Mouse (Mus musculus) T-helper 17 cell (primary cell): ENCODE results near the gene Cdh1.
"Not testable (repeated sequence)": the region's sequence is repeated elsewhere in the genome, so short reads cannot be mapped to it uniquely, and the experiment has no call there.

Experiments used
- in situ Hi-C, 2 experiments: fragments of 300-600 bp; cut with MboI, MseI; formaldehyde crosslinking; loops; 1 replicate in 1 of 2; 2 replicates in 1 of 2; pipeline ENCODE4 v1.15.1; 2025; ENCODE audit warnings: high pct_unique_total_duplicates in 2 of 2

Cdh1 gene

DNA sequence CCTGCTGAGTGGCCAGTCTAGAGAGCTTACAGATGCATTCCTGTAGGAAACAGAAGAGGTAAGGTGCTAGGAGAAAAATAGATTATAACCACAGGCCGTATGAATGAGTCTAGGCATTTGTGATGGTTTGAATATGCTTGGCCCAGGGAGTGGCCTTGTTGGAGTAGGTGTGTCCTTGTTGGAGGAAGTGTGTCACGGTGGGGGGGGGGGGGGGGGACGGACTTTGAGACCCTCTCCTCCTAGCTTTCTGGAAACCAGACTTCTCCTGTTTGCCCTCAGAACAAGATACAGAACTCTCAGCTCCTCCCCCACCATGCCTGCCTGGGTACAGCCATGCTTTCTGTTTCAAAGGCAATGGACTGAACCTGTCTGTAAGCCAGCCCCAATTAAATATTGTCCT, 10.7 kb upstream of the Cdh1 start:
- in situ Hi-C loops, result no loop called here

DNA sequence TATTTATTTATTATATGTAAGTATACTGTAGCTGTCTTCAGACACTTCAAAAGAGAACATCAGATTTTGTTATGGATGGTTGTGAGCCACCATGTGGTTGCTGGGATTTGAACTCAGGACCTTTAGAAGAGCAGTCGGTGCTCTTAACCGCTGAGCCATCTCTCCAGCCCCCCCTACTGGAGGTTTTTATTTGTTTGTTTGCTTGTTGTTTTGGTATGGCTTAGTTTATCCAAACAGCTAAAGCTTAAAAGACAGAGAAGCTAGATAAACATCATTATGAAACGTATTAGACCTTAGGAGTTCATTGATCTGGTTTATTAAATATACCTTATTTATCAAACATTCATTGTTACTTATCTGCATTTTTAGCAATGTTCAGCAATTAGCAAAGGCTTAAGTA, 7.5 kb upstream of the Cdh1 start:
- in situ Hi-C loops, result not testable (repeated sequence)

DNA sequence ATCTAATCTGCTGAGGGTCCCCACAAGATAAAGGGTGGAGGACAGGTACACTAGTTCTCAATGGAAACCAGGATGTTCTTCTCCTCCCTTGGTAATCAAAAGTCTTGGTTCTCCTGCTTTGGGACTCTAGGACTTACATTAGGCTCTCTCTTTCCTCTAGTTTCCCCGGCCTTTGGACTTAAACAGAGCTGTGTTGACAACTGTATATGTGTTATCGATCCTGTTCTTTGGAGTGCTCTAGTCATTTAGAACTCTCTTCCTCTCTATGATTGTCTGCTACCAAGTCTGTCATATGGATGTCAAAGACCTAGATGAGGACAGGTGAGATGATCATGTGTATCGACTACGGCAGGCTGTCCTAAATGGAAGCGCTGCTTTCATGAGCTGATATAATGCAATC, 6.1 kb upstream of the Cdh1 start:
- in situ Hi-C loops, result no loop called here

DNA sequence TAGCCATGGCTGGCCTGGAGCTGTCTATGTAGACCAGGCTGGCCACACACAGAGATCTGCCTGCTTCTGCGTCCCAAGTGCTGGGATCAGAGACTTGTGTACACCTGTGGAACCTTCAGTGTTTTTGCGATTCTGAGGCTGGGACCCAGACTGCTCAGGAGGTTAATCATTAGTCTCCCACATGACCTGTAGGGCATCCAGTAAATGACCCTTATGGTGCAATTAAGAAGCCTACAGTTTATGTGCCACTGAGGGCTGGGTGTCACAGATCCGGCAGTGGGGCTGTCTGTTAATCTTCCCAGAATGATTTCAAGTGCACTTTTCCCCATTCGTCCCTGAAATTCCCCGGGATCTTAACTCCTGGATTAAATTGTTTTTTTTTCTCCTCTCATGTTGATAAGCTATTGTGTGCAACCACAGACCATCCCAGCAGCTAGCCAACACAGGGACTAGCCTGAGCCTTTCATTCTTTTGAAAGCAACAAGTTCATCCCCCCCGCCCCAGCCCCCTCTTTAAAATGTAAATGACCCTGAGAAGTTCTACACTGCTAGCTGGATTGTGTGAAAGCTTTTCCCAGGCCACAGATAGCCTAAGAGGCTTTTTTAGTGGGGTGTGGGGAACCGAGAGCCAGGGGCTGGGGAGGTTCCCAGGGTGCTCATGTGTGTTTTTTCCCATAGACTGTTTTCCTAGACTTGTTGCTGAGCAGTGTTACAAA, 3.7 kb upstream of the Cdh1 start:
- in situ Hi-C loops, result no loop called here

DNA sequence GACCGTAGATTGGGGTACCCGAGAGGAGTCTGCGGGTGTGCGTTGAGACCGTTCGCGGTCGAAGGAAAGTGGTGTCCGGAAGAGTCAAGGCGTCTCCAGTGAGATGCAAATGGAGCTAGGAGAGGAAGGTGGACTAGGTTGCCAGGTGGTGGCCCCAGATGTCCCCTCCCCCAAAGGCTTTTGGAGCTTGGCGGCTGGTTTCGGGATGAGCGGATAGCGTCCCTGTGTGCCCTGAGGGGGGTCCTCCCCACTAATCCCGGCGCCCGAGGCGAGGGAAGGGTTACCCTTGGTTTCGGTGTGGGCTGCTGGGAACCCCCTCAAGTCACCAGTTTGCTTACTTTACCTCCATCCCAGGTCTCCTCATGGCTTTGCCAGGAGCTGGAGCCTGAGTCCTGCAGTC, 782 bp downstream of the Cdh1 start:
- in situ Hi-C loops, result no loop called here

DNA sequence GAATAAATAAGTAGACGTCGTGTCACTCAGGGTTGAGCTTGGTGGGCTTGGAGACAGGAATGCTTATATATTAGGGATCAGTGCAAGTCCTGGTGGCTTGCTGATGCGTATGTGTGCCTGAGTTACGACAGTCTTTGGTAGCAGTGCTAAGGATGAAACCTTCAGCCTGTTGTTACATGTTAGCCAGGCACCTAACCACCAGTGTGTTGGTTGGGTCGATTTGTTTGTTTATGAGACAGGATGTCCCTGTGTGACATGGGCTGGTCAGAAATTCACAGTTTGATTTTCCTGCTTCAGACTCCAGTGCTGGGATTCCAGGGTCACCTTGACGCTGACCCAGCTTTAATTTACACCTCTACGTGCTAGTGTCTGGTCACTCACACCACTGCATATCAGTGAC, 2.5 kb downstream of the Cdh1 start:
- in situ Hi-C loops, result no loop called here

DNA sequence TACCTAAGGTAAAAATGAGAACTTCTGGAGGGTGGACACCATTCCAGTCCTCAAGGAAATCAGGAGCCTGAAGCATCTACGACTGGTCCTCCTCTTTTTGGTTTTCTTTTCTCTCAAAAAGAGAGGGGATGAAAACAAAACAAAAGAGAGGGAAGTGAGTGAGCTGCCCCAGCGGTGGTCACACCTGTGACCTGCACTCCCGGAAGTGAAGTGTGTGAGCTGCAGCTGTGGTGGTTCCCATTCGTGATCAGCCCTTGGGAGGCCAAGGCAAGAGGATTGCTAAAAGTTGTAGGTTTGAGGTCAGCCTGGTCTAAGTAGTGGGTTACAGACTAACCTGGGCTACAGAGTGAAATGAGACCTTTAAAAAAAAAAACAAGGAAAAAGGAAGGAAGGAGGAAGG, 3.0 kb downstream of the Cdh1 start:
- in situ Hi-C loops, result no loop called here

DNA sequence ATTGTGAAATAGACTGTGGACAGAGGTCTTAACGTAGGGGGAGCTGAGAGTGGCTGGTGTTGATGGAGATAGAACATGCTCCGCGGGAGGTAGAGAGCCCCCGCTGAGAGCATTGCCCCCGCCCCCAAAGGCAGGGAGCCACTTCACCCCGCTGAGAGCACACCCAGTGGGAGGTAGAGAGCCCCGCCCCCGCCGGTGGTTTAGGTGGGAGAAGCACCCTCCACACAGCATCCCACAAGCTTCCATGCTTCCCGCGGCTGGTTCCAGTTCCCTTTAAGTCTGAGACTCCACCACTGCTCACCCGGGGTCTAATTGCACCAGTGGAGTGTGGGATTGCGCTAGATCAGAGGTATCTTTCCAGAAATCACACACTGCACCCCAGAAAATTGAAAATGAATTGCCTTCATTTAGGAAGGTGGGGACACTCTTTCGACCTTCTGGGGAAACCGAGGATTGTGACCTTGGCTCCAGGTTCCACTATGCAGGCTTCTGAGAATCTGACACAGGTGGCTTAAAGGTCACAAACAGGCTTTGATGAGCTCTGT, 3.5 kb downstream of the Cdh1 start:
- in situ Hi-C loops, result no loop called here

DNA sequence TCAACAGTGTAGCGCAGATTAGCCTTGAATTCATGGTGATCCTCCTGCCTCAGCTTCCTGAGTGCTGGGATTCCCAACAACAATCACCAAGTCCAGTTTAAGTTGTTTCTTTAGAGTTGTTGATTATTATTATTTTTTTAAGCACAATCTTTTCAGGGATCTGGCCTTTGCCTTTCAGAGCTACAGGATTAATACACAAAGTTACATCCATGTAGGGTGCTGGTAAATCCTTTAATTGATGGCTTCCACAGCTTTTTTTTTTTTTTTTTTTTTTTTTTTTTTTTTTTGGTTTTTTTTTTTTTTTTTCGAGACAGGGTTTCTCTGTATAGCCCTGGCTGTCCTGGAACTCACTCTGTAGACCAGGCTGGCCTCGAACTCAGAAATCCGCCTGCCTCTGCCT, 4.6 kb downstream of the Cdh1 start:
- in situ Hi-C loops, result not testable (repeated sequence)

DNA sequence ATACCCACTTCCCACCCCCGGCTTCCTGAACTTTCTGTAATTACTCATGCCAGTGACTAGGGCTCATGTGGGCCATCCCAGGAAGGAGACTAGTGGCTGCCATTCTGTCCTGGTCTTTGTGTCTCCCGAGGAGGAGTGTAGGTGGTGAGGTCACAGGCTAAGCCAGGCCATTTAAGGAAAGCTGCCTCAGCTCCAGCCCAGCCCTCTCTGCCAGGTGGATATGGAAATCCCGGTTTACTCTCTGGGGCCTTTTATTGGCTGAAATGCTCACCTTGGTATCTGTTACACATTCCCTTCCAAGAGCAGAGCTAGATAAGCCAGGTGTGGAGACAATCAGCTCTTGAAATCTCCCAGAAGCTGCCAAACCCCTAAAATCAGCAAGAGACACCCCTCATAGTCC, 5.3 kb downstream of the Cdh1 start:
- in situ Hi-C loops, result no loop called here

DNA sequence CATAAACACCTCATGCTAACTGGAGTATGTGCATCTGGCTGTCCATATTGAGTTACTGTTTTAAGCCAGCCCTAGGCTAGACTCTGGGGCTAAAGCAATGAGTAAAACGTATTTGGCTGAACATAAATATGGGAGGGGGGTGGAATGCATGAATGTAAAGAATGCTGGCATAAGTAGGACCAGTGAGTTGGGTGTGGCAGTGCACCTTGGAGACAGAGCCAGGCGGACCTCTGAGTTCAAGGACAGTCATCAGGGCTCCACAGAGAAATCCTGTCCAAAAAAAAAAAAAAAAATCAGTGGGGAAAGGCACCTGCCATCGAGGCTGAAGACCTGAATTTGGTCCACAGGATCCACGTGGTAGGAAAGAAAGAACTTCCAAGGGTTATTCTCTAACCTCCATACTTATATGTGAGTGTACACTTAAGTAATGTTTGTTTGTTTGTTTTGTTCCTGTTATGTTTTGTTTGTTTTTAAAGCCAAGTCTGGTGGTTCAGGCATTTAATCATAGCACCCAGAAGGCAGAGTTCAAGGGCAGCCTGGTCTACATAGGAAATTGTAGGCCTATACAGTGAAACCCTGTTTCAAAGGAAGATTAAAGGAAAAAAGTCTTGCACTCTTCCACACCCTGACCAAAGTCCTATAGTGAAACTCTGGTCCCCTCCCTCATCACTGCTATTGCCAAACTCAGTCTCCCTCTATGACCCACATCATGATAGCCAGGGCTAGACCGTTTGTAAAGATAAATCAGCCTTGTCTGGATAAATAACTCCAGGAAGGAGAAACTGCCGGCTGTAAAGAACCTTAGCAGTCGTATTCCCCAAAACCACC, 6.1 kb downstream of the Cdh1 start:
- in situ Hi-C loops, result no loop called here

DNA sequence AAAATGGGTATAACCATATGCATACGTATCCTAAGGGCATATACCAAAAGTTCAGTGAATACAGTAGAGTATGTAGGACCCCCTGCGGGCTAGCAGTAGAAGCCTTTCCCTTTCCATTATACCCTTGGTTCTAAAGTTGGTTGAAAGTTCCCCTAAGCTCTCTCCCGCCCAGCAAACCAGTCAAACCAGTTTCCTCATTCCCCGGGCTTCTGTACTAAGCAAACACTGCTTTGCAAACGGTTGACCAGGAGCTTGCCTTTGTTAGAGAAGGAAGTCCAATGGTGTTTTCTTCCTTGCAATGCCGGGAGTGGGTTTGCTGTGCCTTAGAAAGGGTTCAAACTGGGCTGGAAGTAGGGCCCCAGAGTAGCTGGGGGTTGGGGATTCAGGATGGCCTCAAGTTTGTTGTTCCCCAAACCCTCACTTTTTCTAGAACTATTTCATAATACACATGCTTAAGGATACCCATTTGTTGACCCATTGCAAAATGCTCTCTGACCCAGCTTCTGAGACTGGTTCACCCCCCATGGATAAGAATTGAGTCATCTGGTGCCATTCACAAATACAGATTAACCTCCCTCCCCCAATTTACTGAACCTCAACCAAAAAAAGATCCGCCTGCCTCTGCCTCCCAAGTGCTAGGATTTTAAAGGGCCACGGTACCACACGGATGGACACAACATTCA, 7.9 kb downstream of the Cdh1 start:
- in situ Hi-C loops, result no loop called here

DNA sequence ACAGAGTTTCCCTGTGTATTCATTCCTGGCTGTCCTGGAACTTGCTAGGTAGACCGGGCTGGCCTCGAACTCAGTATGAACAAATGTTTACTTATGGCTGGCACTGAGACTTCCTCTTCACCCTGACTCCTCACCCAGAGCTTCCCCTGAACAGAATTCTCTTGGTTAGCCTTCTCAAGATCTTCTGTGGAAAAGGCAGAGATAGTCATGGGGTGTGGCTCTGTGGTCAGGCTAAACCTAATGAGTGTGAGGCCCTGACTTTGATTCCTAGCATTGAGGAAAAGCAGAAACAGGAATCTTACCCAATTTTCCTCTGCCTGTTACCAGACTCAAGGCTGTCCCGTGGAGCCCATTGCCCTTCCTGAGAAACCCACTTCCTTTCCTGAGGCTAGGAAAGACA, 8.9 kb downstream of the Cdh1 start:
- in situ Hi-C loops, result no loop called here

DNA sequence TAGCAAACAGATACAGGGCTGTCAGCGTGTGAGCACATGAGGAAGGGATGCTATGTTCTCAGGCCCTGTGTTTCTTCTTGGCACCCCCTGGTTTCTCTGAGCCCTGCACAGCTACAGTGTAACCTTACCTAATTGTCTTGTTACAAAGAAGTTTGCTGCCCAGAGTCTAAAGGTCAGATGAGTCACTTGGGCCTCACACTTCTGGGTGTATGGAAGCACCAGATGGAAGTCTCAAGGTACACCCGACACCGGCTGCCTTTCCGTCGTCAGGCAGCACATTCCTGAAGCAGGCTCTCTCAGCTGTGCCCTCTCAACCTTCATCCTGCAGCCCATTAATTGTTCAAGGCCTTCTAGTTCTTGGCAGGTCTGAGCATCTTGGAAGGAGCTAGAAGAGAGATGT, 11.6 kb downstream of the Cdh1 start:
- in situ Hi-C loops, result no loop called here

DNA sequence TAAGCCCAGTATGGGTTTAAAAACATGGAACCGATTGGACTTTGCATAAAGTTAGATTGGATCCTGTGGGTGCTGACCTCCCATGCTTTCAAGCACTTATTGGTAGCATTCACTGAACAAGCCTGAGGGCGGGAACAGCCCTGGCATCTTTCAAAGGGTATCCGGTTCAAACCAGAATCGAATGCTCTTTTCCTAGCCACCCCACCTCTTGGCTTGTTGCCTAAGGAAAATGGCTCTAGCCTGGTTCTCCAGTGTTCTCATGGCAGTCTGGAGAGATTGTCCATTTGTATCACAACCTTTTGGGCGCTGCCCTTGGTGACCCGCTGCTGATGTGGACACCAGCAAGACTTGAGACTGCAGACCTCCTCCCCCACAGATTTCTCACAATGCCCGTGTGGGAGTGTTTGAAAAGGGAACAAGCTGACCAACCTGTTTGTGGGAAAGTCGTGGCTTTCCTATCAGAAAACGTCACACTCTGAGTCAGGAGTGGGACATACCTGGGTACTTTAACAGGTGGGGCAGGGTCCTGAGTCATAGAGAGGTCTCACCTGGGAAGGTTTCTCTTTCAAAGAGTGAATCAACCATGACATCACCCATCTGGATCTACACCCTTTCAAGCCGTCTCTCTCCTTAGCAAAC, 12.6 kb downstream of the Cdh1 start:
- in situ Hi-C loops, result no loop called here

DNA sequence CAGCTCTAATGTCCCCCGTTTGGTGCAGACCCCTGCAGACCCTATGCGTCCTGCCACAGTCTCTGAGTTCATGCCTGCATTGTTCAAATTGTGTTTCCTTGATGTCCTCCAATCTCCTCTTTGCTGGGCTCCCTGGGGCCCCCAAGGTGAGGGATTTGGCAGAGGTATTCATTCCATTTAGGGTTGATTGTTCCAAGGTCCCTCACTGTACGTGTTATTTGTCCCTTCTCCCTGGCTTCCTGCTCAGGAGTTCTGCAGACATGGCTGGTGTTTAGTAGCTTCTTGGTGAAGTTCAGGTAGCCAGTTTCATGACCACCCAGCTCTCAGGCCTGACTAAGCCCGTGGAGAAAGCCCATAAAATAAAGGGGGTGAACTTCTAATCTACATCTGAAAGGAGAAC, 13.5 kb downstream of the Cdh1 start:
- in situ Hi-C loops, result no loop called here

DNA sequence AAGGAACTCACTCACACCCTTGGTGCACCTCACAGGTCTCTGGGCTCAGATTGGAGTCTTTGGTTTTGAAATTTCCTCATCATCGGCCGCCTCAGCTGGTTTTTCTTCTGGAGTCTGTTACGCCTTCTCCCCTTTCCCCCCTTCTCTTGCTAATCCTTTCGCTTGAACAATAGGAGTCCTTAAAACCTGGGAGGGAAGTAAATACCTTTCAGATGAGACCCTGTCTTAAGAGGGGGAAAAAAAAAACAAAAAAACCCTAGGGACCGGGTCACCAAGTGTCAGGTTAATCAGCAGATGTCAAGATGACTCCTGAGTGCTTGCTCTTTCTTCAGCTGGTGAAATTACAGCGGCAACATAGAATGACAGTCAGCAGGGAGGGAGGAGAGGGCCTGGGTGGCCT, 14.0 kb downstream of the Cdh1 start:
- in situ Hi-C loops, result no loop called here

DNA sequence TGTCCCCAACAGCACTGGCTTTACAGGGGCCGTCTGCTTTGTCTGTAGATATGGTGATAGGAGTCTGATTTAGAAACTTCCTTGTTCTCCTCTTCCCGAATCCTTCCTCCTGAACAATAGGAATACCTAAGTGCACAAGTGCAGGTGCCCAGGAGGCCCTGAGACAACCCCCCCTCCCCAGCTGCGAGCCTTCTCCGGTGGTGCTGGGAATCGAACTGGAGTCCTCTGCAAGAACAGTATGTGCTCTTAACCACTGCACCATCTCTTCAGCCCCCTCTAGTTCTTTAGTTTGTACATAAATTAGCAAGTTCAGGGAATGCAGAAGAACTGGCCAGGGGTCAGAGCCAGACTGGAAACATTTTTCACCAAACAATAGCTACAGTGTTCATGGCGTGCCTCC, 14.7 kb downstream of the Cdh1 start:
- in situ Hi-C loops, result no loop called here

DNA sequence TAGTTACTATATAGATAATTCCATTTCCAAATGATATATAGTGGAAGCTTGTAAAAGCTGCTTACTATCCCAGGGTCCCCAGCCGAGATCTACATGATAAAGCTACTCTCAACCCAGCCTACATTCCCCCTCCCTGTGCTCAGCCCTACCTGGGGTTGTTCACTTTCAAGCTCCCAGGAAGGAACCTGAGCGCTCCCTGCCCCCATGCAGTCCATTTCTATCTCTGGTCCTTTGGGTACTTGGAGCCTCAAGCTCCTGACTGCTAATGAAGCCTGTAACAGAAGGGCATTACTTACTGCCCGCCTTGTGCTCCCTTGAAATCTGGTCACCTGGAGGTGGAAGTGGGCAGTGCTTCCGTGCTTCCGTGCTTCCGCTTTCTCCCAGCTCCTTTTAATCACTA, 15.2 kb downstream of the Cdh1 start:
- in situ Hi-C loops, result no loop called here

DNA sequence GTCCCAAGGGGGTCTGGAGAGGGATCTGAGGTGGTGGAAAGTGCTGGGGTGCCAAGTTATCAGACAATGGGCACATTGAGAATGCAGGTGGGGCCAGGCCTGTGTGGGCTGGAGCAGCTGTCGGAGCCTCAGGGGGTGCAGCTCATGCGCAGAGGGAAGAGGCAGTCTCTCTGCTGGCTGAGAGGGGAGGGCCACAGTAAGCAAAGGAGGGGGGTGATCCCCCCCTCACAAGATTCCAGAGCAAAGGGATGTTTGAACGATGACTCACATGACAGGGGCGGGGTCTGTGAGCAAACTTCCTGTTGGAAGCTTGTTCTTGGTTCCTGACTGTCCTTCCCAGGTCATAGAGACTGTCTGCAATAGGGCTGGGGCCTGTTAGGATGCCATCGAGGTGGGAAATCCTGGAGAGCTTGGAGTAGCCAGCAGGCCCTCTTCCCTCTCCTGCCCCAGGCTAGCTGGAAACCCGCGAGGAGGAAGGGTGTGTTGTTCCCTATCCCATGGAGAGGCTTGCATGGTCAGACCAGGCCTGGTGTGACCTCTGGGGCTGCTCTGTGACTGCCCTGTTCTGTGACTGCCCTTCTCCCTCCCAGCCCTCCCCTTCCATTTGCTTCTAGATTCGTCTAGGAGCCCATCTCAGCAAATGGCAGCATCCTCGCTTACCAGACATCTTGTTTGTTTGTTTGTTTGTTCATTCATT, 16.5 kb downstream of the Cdh1 start:
- in situ Hi-C loops, result no loop called here

DNA sequence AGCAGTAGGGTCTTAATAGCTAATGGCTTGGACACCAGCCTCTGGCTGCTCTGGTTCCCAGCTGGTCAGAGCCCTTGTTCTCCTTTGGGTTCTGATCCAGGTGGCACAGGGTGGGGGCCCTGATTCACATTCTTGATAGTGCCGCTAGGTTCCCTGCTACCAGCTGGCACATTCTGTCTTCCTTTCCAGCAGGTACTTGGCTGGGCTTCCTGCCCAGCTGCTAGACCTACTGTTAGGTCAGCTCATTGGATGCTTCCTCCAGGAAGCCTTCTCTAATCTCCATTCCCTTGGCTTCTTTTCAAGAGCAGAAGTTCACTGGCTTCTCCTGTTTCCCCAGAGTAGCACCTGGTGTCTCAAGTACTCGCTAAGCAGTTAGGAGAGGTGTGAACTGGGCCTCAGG, 17.3 kb downstream of the Cdh1 start:
- in situ Hi-C loops, result no loop called here
